ENCODE assay signal across 1 mouse cellular context in genomic region chr17:34605609-34606008, GRCm38 (mm10).
TF ChIP-seq lines count a peak whose summit lies in the region.

No protein-coding gene starts in this region.

TF ChIP-seq in MEL, 35 proteins besides CTCF, POLR2A, EP300 and RAD21:
- TF ChIP-seq ELF1 (IDR thresholded peaks at IDR 0.05; ENCODE audit: low read depth, low read length) (peak; percentile 86), E2F4 (IDR thresholded peaks at IDR 0.05; ENCODE audit: borderline replicate concordance, low read depth, low read length) (no peak), CHD2 (IDR thresholded peaks at IDR 0.05; ENCODE audit: low read length) (peak; percentile 29; the same call in 1 of the 2 replicates), TCF12 (IDR thresholded peaks at IDR 0.05; ENCODE audit: low read depth, low read length) (peak; percentile 64), MAZ (IDR thresholded peaks at IDR 0.05; ENCODE audit: low read depth, low read length) (peak; percentile 97; the same call in 1 of the 2 replicates), HCFC1 (IDR thresholded peaks at IDR 0.05; ENCODE audit: low read depth, low read length) (peak; percentile 85), POLR2AphosphoS2 (IDR thresholded peaks at IDR 0.05; ENCODE audit: low read length) (peak; percentile 86), NELFE (IDR thresholded peaks at IDR 0.05; ENCODE audit: low read depth, low read length) (peak; percentile 92), ZMIZ1 (IDR thresholded peaks at IDR 0.05; ENCODE audit: low read depth, low read length) (peak; percentile 71), TBP (IDR thresholded peaks at IDR 0.05; ENCODE audit: low read depth, low read length) (peak; percentile 69), BHLHE40 (IDR thresholded peaks at IDR 0.05; ENCODE audit: borderline replicate concordance, low read depth, low read length) (no peak), SIN3A (IDR thresholded peaks at IDR 0.05; ENCODE audit: low read length) (peak; percentile 78), SMC3 (IDR thresholded peaks at IDR 0.05; ENCODE audit: low read depth, low read length) (no peak), NRF1 (IDR thresholded peaks at IDR 0.05; ENCODE audit: insufficient read depth, low read depth, low read length, poor library complexity, severe bottlenecking) (0 out of 2 replicates have a peak, but pooled peaks have one; percentile 22), USF2 (IDR thresholded peaks at IDR 0.05; ENCODE audit: borderline replicate concordance in 1 of 2, insufficient read depth in 1 of 2, low read depth in 1 of 2, low read length in 2 of 2) (no peak), ETS1 (IDR thresholded peaks at IDR 0.05; ENCODE audit: low read depth, low read length) (0 out of 2 replicates have a peak, but pooled peaks have one; percentile 15), MXI1 (IDR thresholded peaks at IDR 0.05; ENCODE audit: low read depth, low read length) (peak; percentile 64), MAX (IDR thresholded peaks at IDR 0.05; ENCODE audit: low read length) (no peak), ZNF384 (IDR thresholded peaks at IDR 0.05; ENCODE audit: low read depth, low read length) (no peak), USF1 (IDR thresholded peaks at IDR 0.05; ENCODE audit: low read depth, low read length) (no peak)
